Mouse (Mus musculus) c-Kit-positive CD71-negative TER-119-negative erythroid progenitor cells, embryonic 14.5 days (primary cell): ENCODE measurements around the gene Kcnmb2.

Experiments
- DNase-seq: peaks from one replicate; pipeline ENCODE4 v3.0.0-alpha.2; 2013; ENCODE audit warnings: low read depth

Kcnmb2 gene

DNA sequence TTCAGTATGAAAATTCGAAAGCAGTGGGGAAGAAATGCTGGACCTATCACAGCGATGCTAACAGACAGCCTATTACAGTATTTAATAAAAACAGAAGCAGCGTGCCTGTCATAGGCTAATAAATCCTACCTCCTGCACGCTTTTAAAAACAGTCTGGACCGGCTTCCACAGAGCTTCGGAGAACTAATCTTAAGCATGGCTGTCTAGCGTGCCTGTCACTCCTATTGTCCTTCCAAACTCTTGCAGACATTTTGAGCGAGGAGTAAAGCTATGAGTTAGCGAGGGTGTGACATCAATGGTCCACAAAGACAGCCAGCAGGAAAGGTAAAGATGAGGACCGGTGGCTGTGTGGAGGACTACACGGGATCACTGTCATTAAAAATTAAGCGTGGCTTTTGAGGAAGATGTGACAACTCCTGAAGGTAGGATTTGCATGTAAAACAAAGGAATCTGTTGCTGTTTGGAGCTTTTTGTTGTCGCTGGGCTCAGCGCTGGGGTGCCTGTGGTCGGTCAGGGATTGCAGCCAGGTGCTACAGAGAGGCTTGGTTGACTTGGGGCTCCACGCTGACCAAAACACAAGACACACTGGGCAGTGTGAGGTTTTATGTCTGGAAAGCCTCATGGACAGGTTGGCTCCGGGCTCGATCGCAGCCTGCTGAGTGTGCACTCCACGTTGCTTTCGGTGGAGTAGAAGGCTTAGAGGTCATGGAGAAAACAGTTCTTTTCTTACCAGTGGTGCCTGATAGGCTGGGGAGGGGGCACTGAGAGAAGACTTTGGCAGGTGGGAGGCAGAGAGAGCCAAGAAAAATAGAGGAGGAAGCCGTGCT, at the start of gene Kcnmb2:
Gene Kcnmb2 (plus strand): TSS at position 4 of the 827 bp plus-strand sequence.
- DNase-seq, result no peak

DNA sequence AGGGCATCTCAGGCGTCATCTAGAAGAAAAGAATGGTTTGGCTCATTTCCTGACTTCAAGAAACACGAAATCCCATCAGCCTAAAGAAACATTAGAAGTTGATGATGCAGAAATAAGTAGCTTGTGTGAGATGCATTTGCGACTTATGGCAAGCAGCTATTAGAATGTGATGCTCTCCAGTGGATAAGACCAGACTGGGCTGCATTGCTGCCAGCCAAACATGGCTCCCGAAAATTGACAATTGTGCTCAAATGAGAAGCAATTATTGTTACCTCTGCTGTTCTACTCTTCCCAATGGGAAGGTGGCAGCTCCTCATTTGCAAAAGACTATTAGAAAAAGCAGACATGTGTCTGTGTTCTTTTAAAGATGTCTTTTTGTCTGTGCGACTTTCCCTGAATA, 38.8 kb upstream of the Kcnmb2 start:
- no peak for DNase-seq

DNA sequence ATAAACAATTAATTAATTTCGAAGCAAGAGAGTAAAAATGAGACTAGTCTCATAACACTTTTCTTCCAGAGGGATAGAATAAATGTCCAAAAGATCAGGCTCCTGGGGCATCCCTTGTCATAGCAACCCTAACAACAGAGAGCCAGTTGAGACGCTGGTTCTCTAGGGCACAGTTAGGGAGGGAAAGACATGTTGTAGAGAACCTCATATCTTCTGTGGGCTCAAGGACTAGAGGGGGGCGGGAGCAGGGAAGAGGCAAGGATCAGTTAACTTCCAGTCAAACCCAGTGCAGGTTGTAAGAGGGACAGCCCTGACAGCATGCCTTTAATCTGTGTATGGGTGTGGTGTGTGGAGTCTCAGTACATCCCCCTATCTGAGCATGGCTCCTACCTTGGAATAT, 38.2 kb upstream of the Kcnmb2 start:
- DNase-seq, result no peak

DNA sequence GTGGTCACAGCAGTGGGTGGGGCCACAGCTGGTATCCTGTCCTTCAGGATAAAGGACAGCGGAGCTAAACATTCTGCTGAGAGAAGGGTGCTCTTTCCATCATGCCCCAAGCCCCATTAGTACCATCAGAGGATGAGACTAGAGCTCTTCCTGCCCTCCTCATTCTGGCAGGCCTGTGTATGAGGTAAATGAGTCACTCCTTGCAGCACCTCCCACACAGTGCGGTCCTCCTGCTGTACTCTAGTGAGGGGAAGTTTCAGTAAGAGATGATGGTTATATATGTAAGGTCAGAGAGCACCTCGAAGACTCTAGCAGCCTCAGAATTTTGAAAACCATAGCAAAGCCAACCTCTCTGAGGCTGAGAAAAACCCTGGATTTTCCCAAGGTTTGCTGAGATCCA, 30.8 kb upstream of the Kcnmb2 start:
- DNase-seq, result no peak

DNA sequence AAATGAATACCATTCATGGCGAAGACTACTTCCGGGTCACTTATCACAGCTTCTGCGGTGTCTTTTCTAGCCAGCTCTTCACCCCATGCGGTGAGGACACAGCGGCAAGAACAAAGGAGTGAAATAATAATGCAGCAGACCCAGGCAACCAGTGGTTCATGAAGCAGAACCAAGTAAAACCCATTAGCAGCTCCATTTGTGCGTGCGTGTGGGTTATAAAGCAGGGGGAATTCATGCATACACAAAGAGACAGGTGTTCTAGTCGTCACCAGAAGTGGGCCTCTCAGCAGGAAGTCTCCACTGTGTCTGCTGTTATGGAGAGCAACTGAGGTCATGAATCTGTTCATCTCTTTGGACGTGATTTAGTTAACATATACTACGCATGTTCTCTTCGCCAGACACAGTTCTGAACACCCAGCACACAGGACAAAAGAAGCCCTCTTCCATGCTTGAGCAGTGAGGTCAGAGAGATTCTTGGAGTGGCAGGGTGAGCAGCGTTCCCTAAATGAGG, 19.6 kb upstream of the Kcnmb2 start:
- DNase-seq, result no peak

DNA sequence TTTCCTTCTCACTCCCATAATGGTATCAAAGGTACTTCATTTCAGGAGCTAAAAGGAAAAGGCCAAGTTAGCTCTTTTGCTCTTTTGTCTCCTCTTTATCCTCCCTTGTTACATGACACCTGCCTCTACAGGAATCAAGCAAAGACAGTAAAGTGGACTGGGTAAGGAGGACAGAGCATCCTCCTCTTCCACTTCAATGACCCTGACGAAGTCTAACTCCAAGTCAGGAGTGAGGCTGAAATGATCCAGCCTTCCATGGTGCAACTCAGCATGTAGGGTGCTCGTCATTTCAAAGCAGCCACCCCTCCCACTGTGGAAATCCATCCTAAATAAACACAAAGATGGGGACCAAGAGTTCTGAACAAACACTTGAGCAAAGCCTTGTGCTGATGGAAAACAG, 9.7 kb upstream of the Kcnmb2 start:
- DNase-seq, result no peak

DNA sequence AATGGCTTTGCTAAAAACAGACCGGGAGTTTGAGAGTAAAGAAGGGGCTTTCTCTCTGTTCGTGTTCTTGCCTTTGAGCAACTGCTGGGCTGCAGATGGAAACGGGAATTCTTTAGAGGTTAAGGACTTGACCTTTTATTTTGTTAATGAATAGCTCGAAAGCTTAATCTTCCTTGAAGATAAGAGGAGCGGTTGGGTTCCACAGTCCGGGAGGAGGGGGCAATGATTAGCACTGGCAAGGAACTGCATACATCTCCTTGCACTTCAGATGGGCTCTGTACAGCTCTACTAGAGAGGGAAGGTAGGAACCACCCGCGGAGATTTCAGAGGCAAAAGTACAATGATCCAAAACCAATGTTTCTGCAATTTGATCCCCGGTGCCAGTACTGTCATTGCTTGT, 1.2 kb downstream of the Kcnmb2 start:
- DNase-seq, result no peak

DNA sequence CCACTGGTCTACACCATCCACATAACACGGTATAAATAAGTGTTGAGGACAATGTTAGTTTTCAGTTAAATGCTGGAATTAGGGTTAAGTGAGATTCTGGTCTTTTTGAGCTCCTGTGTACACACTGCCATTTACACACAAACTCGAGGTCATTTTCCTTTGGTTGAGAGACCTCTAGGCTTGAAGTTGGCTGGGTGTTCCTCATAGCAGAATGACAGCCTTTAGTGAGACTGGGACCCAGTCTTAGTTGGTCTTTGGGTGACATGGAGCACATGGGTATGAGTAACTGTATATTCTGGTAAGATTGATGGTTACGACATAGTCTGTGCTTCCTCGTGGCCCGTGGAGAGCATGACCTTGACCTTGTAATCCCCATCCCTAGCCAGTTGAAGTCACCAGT, 1.8 kb downstream of the Kcnmb2 start:
- no peak for DNase-seq

DNA sequence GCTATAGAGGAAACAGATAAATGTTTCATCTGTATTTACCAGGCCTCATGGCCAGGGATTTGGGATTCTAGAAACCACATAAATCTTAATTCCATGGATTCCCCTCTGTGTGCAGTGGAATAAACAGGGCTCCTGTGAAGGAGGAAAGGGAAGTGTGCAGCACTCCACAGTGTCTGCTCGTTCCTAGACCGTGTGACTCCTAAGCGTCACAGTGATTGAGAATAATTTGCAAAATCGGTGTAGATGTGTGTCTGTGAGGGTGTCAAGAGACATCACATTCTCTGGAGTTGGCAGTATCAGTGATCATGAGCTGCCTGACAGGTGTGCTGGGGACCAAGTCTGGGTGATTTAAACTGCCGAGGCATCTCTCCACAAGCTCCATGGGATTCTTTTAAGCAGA, 8.9 kb downstream of the Kcnmb2 start:
- DNase-seq, result no peak

DNA sequence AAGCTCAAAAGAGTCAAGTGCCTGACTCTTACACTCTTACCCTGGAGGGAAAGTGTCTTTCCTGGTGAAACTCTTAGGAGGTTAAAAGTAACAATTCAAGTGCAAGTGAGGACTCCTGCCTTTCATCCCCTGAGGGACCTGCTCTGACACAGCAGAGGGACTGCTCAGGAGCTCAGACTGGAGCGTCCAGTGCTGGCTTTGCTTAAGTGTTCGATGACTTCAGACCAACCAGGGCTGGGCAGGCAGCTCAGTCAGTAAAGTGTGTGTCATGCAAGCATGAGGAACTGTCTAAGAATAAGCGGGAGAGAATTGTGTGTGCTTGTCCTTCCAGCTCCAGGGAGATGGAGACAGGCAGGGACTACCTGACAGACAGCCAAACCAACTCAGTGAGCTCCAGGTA, 9.4 kb downstream of the Kcnmb2 start:
- DNase-seq, result no peak

DNA sequence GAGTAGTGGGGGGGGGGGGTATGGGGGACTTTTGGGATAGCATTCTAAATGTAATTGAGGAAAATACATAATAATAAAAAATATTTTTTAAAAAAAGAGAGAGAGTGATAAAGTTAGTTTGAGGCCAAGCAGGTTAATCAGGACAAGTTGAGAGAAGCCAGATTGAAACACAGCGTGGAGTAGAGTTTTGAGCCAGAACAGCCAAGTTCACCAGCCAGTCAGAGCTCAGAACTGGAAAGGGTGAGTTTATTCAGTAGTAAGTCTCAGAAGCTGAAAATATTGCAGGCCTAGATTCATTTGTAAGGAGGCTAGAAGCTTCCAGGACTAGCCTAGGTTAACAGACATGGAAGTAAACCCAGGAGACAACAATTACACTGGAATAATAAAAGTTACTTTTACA, 26.2 kb downstream of the Kcnmb2 start:
- DNase-seq, result no peak

DNA sequence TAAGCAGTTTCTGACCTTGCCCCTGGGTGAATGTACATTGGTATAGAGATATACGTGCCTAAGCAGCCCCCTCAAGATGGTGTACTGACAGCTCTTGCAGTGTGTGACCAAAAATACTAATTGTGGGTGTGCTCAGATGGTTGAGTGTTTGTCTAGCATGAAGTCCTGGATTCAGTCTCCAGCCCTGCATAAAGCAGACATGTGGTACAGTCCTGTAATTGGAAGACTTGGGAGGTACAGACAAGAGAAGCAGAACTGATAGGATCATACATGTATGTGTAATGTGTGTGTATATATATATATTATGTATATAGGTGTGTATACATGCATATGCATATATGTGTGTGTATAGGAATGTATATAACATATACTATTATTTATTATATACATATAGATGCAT, 32.4 kb downstream of the Kcnmb2 start:
- DNase-seq, result no peak

DNA sequence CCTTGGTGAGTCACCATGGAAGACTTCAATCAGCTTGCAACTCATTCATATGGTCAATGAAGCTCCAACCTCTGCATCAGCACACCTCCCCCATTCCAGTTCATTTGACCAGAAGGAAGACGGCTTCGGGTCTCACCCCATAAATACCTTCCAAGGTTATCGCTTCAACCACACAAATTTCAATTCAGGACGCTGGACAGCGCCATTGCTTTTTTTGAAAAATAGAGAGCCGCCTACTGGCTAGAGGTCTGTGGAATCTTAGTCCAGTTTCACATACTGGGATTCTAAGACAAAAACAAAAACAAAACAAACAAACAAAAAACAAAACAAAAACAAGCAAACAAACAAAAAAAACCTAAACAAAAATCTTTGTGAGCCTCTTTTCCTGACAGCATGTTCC, 39.2 kb downstream of the Kcnmb2 start:
- peak; percentile 9 for DNase-seq

DNA sequence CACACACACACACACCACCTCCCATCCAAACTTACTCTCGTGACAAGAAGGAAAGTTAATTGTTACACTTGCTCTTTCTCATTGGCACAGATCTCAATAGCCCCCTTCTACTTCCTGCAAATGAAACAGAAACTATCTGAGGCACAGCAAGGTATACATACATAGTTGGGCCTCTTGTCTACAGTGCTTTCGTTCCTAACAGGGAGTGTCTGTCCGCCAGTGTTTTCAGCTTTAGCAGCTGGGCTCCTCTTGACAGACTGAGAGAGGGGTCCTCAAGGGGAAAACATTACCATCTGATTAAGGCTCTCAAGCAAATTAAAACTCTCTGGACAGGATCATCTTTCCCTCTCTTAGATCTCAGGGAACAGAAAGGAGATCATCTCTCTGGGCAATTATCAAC, 51.9 kb downstream of the Kcnmb2 start:
- no peak for DNase-seq

DNA sequence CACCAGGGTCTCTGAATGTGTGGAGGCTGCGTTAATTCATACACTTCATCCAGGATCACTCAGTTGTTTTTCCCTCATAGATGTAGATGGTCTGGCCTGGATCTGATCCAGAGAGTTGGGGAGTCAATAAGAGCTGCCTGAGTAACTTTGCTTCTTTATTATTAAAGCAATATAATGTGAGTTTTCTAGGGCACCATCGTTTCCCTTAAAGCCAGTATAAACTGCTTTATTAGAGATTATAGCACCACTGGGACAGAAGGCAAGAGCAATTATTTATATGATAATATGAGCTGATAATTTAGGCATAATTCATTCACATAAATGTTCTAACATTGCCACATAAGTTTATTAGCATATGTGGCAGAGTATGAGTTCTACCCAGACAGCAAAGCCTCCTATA, 52.7 kb downstream of the Kcnmb2 start:
- no peak for DNase-seq

DNA sequence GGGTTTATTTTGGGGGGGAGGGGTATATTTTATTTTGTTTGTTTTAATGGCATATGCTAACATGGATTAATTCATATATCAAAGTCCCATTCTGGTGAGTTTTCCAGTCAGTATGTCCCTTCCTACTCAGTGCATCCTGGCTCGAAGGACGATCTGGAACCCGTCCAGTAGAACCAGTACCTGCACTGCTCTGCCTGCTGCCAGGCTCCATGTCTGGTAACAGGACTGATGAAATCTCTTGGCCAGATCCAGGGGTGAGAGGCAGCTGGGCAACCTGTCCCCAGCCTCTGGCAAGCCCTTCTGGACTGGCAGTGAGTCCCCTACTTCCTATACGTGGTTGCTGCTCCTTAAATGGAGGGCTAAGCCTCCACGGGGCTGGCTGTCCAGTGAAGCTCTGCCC, 57.5 kb downstream of the Kcnmb2 start:
- DNase-seq, result no peak

DNA sequence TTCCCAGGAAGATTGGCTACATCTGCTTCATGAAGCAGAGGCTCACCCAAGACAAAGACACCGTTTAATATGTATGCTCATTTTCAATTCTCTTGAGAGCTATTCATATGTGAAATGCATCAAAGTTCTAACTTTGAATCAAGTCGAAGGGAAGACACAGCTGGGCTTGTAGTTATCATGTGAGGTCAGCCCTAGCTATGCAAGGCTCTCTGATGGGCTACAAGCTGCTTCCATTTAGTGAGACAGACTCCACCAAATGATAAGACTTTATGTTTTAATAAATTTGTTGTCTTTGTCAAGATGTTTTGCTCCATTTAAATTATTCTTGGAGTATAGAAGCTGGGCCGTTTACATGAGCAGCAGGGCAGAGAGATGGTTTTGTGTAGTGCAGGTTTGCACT, 58.9 kb downstream of the Kcnmb2 start:
- DNase-seq, result no peak

DNA sequence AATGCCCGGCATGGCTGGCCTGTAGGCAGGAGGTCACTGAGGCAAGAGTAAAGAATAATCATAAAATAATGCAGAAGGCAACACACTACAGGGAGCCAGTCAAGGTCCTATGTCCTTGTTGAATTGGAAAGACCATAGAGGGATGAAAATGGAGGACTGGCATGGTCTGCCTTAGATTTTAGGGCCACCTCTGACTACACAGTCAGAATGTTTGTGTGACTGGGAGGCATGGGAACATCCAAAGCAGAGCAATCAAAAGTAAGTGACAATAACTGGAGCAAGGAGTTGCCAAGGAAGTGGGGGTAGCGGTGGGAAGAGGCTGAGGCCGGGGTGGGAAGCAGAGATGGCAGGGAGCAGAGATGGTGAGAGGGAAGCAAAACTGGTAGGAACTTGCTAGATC, 60.8 kb downstream of the Kcnmb2 start:
- DNase-seq, result no peak

DNA sequence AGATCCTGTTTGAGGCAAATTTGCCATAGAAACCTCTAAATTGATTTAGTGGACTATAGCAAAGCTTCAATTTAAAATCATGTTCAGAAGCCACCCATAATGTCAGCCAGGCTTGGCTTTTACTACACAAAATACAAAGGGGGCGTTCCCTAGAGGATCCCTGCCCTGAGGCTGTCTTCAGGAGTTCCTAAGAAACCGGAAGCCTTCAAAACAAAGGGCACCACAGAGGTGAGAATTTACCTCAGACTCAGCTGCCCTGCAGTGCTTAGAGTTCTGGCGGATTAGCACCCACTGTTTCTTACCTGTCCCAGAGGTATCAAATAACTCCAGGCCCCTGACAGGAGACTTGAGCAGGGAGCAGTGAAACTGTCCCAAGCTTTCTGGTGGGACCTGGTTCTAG, 77.4 kb downstream of the Kcnmb2 start:
- DNase-seq, result no peak

DNA sequence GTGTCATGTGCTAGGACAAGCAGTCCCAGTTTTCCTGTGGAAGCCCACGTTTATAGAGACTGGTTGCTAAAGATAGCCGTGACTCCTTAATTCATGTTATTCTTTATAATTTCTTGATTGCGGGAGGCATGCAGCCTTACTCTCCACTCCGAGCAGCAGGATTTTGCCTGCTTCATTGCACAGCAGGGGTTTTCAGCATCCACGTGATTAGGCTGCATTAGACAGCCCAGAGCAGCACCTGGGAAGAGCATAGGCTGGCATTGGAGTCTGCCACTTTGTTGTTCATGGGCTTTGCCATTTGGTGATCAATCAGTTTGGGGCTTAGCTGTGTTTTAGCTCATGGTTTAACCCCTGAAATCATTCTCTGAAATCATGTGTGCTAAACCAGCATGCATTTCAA, 80.1 kb downstream of the Kcnmb2 start:
- no peak for DNase-seq

DNA sequence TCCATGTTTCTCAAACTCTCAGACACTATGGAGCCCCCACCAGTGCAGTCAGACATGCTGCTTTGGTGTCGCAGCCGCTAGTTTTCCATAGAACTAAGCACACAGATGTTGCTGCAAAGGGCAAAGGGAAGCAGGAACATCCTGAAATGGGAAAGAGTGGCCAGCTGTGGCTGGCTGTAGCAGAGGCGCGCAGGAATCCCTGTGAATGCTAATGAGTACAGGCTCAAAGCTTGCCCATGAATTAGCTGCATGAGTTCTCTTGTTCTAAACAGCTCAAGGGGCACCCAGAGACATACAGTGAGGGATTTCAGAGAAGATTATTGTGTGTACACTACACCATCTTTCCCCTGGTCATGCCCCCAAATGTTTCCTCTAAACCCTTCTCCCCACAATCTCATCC, 82.8 kb downstream of the Kcnmb2 start:
- no peak for DNase-seq

DNA sequence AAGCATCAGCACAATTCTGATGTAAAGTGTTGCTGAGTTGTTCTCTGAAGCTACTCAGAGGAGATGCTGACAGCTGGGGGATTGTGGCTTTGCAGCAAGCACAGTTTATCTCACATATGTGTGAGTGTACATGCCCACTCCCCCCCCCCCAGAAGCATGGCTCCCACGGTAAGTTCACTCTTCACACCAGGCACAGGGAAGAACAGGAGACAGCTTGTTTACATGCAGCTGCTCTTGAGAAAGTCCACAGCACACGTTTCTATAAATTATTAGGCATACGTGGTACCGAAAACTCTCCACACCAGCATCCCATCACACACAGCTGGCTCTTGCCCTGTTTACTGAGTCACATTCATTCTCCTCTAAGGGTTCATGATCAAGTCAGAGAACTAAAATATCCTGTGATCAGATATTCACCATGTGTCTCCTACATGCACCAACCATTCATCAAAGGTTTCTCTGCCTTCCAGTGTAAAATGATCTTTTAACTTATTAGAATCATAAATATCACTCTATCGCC, 89.3 kb downstream of the Kcnmb2 start:
- DNase-seq, result no peak

DNA sequence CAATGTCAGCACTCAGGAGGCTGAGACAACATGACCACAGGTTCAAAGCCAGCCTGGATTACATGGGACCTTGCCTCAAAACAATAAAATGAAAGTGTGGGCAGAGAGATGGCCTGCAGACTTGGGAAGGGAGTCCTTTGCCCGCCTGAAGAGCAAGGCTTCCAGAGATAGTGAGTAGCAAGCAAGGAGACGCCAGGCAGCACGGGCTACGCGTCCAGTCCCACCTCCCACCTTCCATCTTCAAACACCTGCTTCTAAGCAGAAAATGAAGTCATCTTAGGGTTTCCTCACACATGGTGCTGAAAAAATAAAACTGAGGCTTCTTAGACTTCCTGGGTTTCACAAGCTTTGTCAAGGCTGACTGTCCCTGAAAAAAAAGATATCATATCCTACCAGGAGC, 109.3 kb downstream of the Kcnmb2 start:
- no peak for DNase-seq
